Mouse (Mus musculus) hindbrain, embryonic 12.5 days (tissue): ENCODE measurements at regions not wholly inside any gene's neighbourhood (a gene's known extent, or its start where the extent isn't known, plus 50 kb on each side); places are given as distances from the start of the nearest gene placed in this dataset.

Experiments used
- ATAC-seq: fragments of 200-750 bp; cut with Nextera tagmentation; 2 replicates; pipeline ENCODE4 v1.8.0; 2017; ENCODE audit warnings: moderate TSS enrichment; ENCODE audit not compliant: low FRiP score
- H3K27ac ChIP-seq: fragments of 300-500 bp; sonication (generic); 2 replicates; pipeline ENCODE4 v1.5.1; 2016; ENCODE audit warnings: mild to moderate bottlenecking
- H3K27me3 ChIP-seq: fragments of 300-500 bp; sonication (generic); 2 replicates; pipeline ENCODE4 v1.6.1; 2016; ENCODE audit warnings: mild to moderate bottlenecking
- H3K36me3 ChIP-seq: fragments of 300-500 bp; sonication (generic); 2 replicates; pipeline ENCODE4 v1.6.1; 2016; ENCODE audit warnings: mild to moderate bottlenecking
- H3K4me1 ChIP-seq: fragments of 300-500 bp; sonication (generic); 2 replicates; pipeline ENCODE4 v1.6.1; 2016
- H3K4me2 ChIP-seq: fragments of 300-500 bp; sonication (generic); replicated peaks from 2 replicates; pipeline ENCODE4 v1.6.1; 2016; ENCODE audit warnings: mild to moderate bottlenecking
- H3K4me3 ChIP-seq: fragments of 300-500 bp; sonication (generic); 2 replicates; pipeline ENCODE4 v1.5.1; 2016; ENCODE audit warnings: mild to moderate bottlenecking
- H3K9ac ChIP-seq: fragments of 300-500 bp; sonication (generic); 2 replicates; pipeline ENCODE4 v1.6.1; 2016; ENCODE audit warnings: mild to moderate bottlenecking, moderate library complexity
- H3K9me3 ChIP-seq: fragments of 300-500 bp; sonication (generic); replicated peaks from 2 replicates; pipeline ENCODE4 v1.6.1; 2016; ENCODE audit warnings: mild to moderate bottlenecking
- WGBS: fragments of 180-500 bp; shearing (Covaris S2); methylation state at CpG from one replicate; pipeline ENCODE4 v1.1.7; 2016; 5-methylcytosine and 5-hydroxymethylcytosine counted together

DNA sequence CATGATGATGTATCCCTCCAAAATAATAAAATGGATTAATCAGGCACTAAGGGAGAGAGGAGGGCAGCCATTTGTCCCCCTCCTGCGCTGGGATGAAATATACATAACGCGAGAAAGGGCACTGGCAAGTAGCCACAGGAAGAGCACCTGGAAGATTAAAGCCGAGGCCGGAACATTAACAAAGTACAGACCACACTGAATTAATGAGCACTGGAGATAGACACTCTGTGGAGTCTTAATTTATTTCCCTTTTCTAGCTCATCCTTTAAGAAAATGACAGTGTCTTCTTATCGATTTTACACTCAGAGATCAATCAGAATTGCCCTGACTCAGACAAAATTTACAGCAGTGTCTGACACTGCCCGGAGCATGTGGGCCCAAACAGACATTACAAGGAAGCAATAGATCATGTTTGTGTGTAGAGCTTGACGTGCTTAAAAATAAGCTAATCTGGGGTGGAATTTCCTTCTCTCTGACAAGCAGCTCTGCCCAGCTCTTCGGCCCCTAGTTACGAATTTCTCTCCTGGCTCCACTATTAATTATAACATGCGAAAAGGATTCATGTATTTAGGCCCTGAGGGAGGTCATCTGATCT lies 143.0 kb upstream of the Sp8 start:
- Histone ChIP-seq H3K27ac (no peak overlapping the region), H3K4me1 (peaks cover 8% of the 10 kb centered on the region), H3K27me3 (no peaks in the 10 kb centered on the region), H3K9ac (no peak overlapping the region), H3K4me3 (no peak overlapping the region), H3K36me3 (no peaks in the 10 kb centered on the region), H3K9me3 (no peaks in the 10 kb centered on the region), H3K4me2 (no peak overlapping the region)
- WGBS = 59% methylated on average over 11 of the region's 11 CpGs
- peak; percentile 43; the same call in 1 of the 2 replicates for ATAC-seq

DNA sequence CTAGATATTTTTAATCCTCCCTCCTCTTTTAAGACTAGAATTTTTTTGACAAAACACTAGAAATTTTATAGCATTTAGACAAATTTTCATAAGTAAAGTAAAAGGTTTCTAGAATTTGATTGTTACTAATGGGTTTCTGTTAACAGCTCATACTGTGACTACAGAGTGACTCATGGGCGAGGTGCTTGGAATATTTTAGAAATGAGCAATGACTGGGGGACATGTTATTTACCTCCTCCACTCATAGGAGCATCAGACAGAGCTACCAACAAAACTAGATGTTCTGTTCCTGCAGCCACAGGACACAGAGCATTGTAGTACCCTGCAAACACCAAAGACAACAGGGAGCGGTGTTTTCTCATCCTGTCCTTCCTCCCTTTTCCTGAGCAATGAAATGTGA lies 144.3 kb upstream of the Sp8 start:
- WGBS = 78% methylated on average over 2 of the region's 2 CpGs
- H3K4me2 ChIP-seq = no peak overlapping the region
- H3K27me3 ChIP-seq = no peaks in the 10 kb centered on the region
- peaks cover 8% of the 10 kb centered on the region for H3K4me1 ChIP-seq
- ATAC-seq = no peak
- H3K9me3 ChIP-seq = no peaks in the 10 kb centered on the region
- H3K9ac ChIP-seq = no peak overlapping the region
- no peak overlapping the region for H3K4me3 ChIP-seq
- no peaks in the 10 kb centered on the region for H3K36me3 ChIP-seq
- H3K27ac ChIP-seq = no peak overlapping the region

DNA sequence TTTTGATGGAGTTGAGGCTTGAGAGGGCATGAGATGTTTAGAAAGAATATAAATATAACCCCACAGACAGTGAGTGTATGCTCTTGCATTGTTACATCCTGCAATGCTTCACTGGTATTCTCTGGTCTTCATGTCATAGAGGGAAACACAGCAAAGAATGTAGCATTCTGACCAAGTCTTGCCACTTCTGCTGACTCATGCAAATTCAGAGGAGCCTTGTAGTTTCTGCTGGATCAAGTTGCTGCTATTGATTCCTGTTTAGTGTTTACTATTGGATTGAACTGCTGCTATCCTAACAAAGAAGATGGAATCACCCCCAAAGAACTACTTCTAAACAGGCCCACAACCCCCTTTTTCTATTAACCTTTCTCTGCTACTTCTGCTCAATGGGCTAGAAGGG lies 148.0 kb upstream of the Sp8 start:
- no peak for ATAC-seq
- H3K9me3 ChIP-seq = no peaks in the 10 kb centered on the region
- H3K36me3 ChIP-seq = no peaks in the 10 kb centered on the region
- H3K27ac ChIP-seq = no peak overlapping the region
- H3K4me2 ChIP-seq = no peak overlapping the region
- no peak overlapping the region for H3K9ac ChIP-seq
- no peaks in the 10 kb centered on the region for H3K27me3 ChIP-seq
- H3K4me3 ChIP-seq = no peak overlapping the region
- peaks cover under 1% of the 10 kb centered on the region; the same call in 1 of the 2 replicates for H3K4me1 ChIP-seq

DNA sequence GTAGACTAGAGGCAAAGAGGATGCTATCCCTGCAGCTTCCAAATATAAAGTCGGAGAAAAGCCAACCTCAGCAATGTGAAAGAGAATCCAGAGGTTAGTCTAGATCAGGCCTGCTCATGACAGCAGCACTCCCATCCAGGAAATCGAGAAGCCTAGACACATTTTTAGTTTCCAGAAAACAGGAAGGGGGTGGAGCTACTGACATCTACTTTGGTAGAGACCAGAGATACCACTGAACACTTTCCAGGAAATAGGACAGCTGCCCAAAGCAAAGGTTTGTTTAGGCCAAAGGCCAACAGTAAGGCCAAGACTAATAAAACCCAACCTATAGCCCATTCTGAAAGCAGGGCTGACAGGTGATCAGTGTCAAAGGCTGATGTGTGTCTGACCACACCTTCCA lies 151.4 kb upstream of the Sp8 start:
- H3K4me3 ChIP-seq = no peak overlapping the region
- WGBS = 86% methylated on average over 2 of the region's 2 CpGs
- H3K27ac ChIP-seq = no peak overlapping the region
- no peaks in the 10 kb centered on the region for H3K27me3 ChIP-seq
- no peaks in the 10 kb centered on the region for H3K4me1 ChIP-seq
- no peaks in the 10 kb centered on the region for H3K9me3 ChIP-seq
- no peak overlapping the region for H3K4me2 ChIP-seq
- no peaks in the 10 kb centered on the region for H3K36me3 ChIP-seq
- ATAC-seq = no peak
- H3K9ac ChIP-seq = no peak overlapping the region

DNA sequence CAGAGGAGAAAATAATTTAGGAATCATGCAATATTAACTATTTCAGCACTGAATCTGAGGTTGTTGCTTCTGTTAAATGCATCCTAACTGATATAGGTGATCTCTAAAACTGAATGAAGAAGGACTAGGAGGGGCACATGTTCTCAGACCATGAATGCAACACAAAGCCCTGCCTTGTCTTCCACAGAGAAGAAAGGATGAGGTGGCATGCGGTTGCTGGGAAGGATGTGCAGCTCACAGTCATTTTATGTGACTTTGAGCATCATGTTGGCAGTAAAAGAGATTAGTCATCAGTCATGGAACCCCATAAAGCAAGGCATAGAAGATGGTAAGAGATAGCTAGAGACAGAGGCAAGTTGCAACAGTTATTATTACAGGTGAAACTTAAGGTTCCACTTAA lies 163.2 kb upstream of the Sp8 start:
- no peak overlapping the region for H3K4me2 ChIP-seq
- no peak for ATAC-seq
- no peaks in the 10 kb centered on the region for H3K4me1 ChIP-seq
- H3K9ac ChIP-seq = no peak overlapping the region
- H3K9me3 ChIP-seq = no peaks in the 10 kb centered on the region
- H3K36me3 ChIP-seq = no peaks in the 10 kb centered on the region
- 85% methylated on average over 1 of the region's 1 CpGs for WGBS
- no peak overlapping the region for H3K27ac ChIP-seq
- no peak overlapping the region for H3K4me3 ChIP-seq
- H3K27me3 ChIP-seq = no peaks in the 10 kb centered on the region

DNA sequence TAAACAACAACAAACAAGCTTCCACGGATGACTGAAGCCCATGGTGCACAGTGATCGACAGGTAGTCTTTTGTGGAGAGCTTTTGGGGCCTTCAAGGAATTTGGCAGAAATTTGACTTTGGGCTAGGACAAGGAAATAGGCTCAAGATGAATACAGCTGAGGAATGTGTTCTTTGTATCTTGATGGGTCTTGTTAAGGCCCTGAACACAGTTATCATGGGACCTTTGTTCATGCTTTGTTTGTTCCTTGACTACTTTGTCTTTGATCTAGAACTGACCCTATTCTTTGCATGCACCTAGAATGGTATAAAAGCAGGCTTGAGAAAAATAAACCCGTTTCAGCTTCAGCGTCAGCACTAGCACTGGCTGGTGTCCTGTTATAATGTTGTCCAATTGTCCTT lies 168.1 kb upstream of the Sp8 start:
- Histone ChIP-seq H3K9ac (no peak overlapping the region), H3K4me2 (no peak overlapping the region), H3K27ac (no peak overlapping the region), H3K9me3 (no peaks in the 10 kb centered on the region), H3K4me1 (no peaks in the 10 kb centered on the region), H3K4me3 (no peak overlapping the region), H3K27me3 (no peaks in the 10 kb centered on the region), H3K36me3 (no peaks in the 10 kb centered on the region)
- 81% methylated on average over 4 of the region's 4 CpGs for WGBS
- no peak for ATAC-seq

DNA sequence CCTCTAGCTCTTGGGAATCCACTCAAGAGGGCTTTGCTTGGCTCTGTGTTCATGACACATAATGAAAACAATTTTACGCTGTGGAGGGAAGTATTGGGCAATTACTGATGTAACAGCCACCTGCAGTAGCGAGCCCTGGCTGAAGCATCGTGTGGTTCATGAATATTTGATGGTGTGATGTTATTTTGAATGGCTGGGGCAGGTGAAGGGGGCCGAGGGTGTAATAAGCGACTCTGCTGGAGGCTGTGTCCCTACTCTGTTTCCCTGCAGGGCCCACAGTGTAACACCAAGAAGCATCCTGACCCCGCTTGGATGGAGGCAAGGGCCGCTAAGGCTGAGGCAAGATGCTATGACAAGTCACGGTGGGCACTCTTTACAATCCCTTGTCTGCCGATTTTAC lies 184.6 kb upstream of the Sp8 start:
- no peak overlapping the region for H3K4me3 ChIP-seq
- WGBS = 9% methylated on average over 9 of the region's 9 CpGs

DNA sequence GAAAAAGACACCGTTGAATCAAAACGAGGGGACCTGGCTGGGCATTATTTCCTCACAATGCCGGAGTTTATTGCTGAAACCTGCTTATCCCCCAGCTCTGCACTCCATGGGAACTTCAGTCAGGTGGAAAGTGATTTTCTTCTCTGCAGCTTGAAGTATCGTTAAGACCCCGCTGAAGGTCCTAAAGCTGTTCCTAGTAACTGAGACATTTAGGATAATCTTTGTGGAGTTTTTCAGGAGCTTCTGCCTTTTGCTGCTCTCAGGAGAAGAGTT lies 185.0 kb upstream of the Sp8 start:
- Histone ChIP-seq H3K27me3 (peaks cover 69% of the 10 kb centered on the region), H3K4me1 (peaks cover 16% of the 10 kb centered on the region; the same call in 1 of the 2 replicates), H3K27ac (no peak overlapping the region), H3K9me3 (no peaks in the 10 kb centered on the region), H3K9ac (no peak overlapping the region), H3K4me2 (peak overlapping the region; percentile 26), H3K36me3 (no peaks in the 10 kb centered on the region), H3K4me3 (no peak overlapping the region)
- ATAC-seq = peak; percentile 74
- WGBS = 3% methylated on average over 5 of the region's 5 CpGs

More for the DNA sequence above, 184.6 kb upstream of the Sp8 start:
- no peak overlapping the region for H3K27ac ChIP-seq
- ATAC-seq = peak; percentile 77
- H3K27me3 ChIP-seq = peaks cover 69% of the 10 kb centered on the region
- peak overlapping the region; percentile 26 for H3K4me2 ChIP-seq
- H3K9me3 ChIP-seq = no peaks in the 10 kb centered on the region
- H3K9ac ChIP-seq = no peak overlapping the region
- H3K4me1 ChIP-seq = peaks cover 16% of the 10 kb centered on the region; the same call in 1 of the 2 replicates
- no peaks in the 10 kb centered on the region for H3K36me3 ChIP-seq

DNA sequence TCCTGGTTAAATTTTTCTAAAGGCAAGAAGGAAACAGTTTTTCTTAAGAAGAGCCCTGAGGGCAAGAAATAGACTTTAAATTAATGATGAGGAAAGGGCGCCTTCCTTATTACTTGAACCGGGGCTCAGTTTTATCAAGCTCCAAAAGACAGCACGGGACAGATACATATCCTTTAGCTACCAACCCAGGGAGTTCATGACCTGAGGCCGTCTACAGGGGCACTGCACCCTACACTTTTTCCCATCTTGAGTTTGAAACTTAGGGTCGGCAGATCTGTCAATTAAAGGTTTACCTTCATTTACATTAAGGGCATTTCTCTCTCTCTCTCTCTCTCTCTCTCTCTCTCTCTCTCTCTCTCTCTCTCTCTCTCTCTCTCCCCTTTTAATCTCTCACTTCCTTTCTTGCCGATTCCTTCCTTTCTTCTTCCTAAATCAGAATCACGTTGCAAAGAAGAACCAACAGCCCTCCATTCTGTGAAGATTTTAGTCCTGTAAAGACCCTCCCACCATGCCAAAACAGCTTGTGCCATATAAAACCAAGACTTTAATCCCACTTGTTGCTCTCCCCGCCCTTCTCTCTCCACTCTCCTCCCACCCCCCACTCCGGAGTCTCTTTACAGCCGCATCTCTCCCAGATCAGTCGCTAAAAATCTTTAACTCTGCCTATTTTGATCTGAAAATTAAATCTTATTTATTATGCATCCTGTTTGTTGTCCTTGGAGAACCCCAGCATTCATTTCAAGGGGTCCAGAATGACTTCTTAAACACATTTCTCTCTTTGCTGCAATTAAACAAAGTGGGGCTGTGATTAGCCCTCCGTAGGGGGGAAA lies 185.5 kb upstream of the Sp8 start:
- Histone ChIP-seq H3K4me3 (no peak overlapping the region), H3K36me3 (no peaks in the 10 kb centered on the region), H3K27ac (no peak overlapping the region), H3K27me3 (peaks cover 69% of the 10 kb centered on the region), H3K4me1 (peaks cover 16% of the 10 kb centered on the region; the same call in 1 of the 2 replicates), H3K9ac (no peak overlapping the region), H3K4me2 (peak overlapping the region; percentile 26), H3K9me3 (no peaks in the 10 kb centered on the region)
- ATAC-seq = peak; percentile 23; the same call in 1 of the 2 replicates
- 4% methylated on average over 12 of the region's 12 CpGs for WGBS

DNA sequence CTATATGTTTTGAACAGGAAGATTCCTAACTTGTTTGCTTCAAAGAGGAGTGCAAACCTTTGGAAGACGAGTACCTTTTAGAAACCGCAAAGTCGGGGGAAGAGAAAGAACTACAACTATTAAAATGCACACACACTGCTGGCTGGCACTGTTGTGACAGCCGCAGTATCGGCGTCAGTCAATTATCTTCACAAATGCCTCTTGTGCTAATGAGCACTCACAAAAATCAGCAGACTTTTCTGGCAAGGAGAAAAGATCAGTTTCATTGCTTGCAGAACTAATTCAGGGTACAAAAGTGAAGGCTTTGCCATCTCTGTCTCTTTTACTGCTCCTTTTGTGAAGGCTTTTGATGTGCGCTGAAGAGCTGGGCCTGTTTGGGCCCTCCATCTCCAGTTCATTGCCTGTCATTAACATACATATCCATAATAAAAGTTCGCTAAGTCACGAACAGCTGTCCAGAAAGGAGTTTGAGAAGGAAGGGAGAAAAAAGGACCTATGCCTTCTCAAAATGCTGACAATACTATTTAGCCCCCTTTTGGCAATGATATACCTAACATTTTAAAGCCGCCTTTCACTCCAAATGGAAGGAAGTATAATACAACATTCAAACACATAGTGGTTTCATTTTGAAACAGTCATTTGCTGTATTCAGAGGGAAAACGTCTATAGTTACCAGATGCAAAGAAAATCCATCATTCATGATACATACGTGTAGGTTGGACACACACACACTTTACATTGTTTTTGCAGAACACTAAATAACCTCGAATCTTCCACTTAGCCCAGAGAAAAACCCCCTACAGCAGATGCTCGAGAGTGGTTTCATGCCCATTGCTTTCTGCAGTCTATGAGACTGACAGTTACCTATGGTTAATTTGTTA lies 186.6 kb upstream of the Sp8 start:
- no peak overlapping the region for H3K27ac ChIP-seq
- peaks cover 77% of the 10 kb centered on the region for H3K27me3 ChIP-seq
- H3K4me2 ChIP-seq = no peak overlapping the region

DNA sequence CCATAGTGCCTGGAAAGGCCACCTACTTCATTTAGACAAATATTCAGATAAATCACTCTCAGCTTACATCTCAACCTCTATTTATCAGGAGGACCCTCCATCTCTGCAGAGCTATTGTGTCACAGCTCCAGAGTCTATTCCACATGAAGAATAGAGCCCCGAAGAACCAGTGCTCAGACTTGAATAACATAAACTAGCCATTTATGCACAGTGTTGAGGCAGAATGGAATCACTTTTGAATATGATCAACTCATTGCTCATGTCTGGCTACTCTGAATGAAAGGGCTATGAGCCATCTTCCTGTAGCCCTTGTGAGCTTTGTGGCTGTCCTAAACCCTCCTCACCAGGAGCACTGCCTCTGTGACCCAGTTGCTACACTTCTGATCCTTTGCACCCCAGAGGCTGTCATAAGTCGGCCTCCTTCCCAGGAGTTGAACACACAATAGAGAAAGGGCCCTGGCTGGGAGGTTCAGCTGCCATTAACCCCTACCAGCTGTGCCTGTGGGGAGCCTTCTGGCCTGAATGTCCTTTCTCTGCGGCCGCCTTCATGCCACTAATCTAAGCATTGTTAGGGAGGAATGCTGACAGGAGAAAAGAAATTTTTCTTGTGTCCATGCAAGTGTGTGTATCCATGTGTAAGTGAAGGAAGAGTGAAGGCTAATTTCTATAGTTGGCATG lies 195.5 kb upstream of the Sp8 start:
- Histone ChIP-seq H3K4me1 (peaks cover 7% of the 10 kb centered on the region; the same call in 1 of the 2 replicates), H3K9me3 (0 out of 2 replicates have a peak, but pooled peaks cover 2% of the 10 kb centered on the region), H3K27me3 (peaks cover 65% of the 10 kb centered on the region), H3K4me2 (no peak overlapping the region), H3K36me3 (no peaks in the 10 kb centered on the region), H3K27ac (peak overlapping the region; percentile 57), H3K9ac (no peak overlapping the region), H3K4me3 (no peak overlapping the region)
- peak; percentile 89 for ATAC-seq
- 10% methylated on average over 4 of the region's 4 CpGs for WGBS

More for the DNA sequence above, 186.6 kb upstream of the Sp8 start:
- no peaks in the 10 kb centered on the region for H3K9me3 ChIP-seq
- peaks cover 16% of the 10 kb centered on the region; the same call in 1 of the 2 replicates for H3K4me1 ChIP-seq
- H3K9ac ChIP-seq = no peak overlapping the region
- H3K4me3 ChIP-seq = no peak overlapping the region
- 15% methylated on average over 14 of the region's 14 CpGs for WGBS
- ATAC-seq = peak; percentile 55
- H3K36me3 ChIP-seq = no peaks in the 10 kb centered on the region
